Mouse (Mus musculus): ENCODE measurements around the gene Brox. TPM values are rescaled to one million over a fixed set of nuclear protein-coding genes. Genes with fewer than 3 reads are reported as not detected.

Brox gene
- polyA plus RNA-seq, 1 experiment, result 26.6 TPM

- no peak overlapping the region for H3ac ChIP-seq (ENCODE audit: control insufficient read depth, insufficient read length)
- no peaks in the 10 kb centered on the region for H3K79me2 ChIP-seq (ENCODE audit: control insufficient read depth, insufficient read depth)
- H3K4me2 ChIP-seq (ENCODE audit: low read depth), result no peak overlapping the region
- H3K4me3 ChIP-seq, result no peak overlapping the region
- H3K27me3 ChIP-seq (ENCODE audit: control insufficient read depth, insufficient read depth, insufficient read length), result no peaks in the 10 kb centered on the region
- H3K36me3 ChIP-seq (ENCODE audit: control insufficient read depth, insufficient read depth), result no peaks in the 10 kb centered on the region
- no peak for TF ChIP-seq SRF (IDR thresholded peaks at IDR 0.05; ENCODE audit: control insufficient read depth, insufficient read length, low read depth)
- peak; percentile 68; the same call in 1 of the 2 replicates for TF ChIP-seq CEBPB (IDR thresholded peaks at IDR 0.05; ENCODE audit: insufficient read depth, poor library complexity, severe bottlenecking)
These were observed 32.7 kb downstream of the Brox start for GRCm38 (mm10) chr1:183264145-183265008.

GRCm38 (mm10) chr1:183252574-183252973 is 44.5 kb downstream of the Brox start:
- H3ac ChIP-seq (ENCODE audit: control insufficient read depth, insufficient read length), result no peak overlapping the region
- H3K27me3 ChIP-seq (ENCODE audit: control insufficient read depth, insufficient read depth, insufficient read length), result peaks cover 6% of the 10 kb centered on the region
- H3K4me3 ChIP-seq, result no peak overlapping the region
- no peak for TF ChIP-seq SRF (IDR thresholded peaks at IDR 0.05; ENCODE audit: control insufficient read depth, insufficient read length, low read depth)
- no peak for TF ChIP-seq MYOD1 (IDR thresholded peaks at IDR 0.05; ENCODE audit: control insufficient read depth in 1 of 3, insufficient read length in 2 of 3, low read depth in 2 of 3)
- TF ChIP-seq MAX (IDR thresholded peaks at IDR 0.05; ENCODE audit: low read depth), result no peak
- TF ChIP-seq TCF3 (IDR thresholded peaks at IDR 0.05; ENCODE audit: insufficient read length, low read depth), result no peak
- H3K79me2 ChIP-seq (ENCODE audit: control insufficient read depth, insufficient read depth), result no peaks in the 10 kb centered on the region
- H3K4me2 ChIP-seq (ENCODE audit: low read depth), result no peak overlapping the region
- no peaks in the 10 kb centered on the region for H3K36me3 ChIP-seq (ENCODE audit: control insufficient read depth, insufficient read depth)

GRCm38 (mm10) chr1:183251818-183252217 is 45.3 kb downstream of the Brox start:
- no peaks in the 10 kb centered on the region for H3K36me3 ChIP-seq (ENCODE audit: control insufficient read depth, insufficient read depth)
- no peak overlapping the region for H3ac ChIP-seq (ENCODE audit: control insufficient read depth, insufficient read length)
- TF ChIP-seq MYOD1 (IDR thresholded peaks at IDR 0.05; ENCODE audit: control insufficient read depth in 1 of 3, insufficient read length in 2 of 3, low read depth in 2 of 3), result no peak
- no peaks in the 10 kb centered on the region for H3K79me2 ChIP-seq (ENCODE audit: control insufficient read depth, insufficient read depth)
- no peak overlapping the region for H3K4me2 ChIP-seq (ENCODE audit: low read depth)
- H3K27me3 ChIP-seq (ENCODE audit: control insufficient read depth, insufficient read depth, insufficient read length), result peaks cover 6% of the 10 kb centered on the region
- no peak overlapping the region for H3K4me3 ChIP-seq

- H3K4me2 ChIP-seq (ENCODE audit: low read depth), result no peak overlapping the region
These were observed 46.5 kb downstream of the Brox start for GRCm38 (mm10) chr1:183250612-183251011.

GRCm38 (mm10) chr1:183248144-183248543 is 48.9 kb downstream of the Brox start:
- Histone ChIP-seq H3K4me3 (no peak overlapping the region), H3K79me2 (ENCODE audit: control insufficient read depth, insufficient read depth) (no peaks in the 10 kb centered on the region), H3ac (ENCODE audit: control insufficient read depth, insufficient read length) (no peak overlapping the region), H3K36me3 (ENCODE audit: control insufficient read depth, insufficient read depth) (no peaks in the 10 kb centered on the region), H3K27me3 (ENCODE audit: control insufficient read depth, insufficient read depth, insufficient read length) (peaks cover 10% of the 10 kb centered on the region), H3K4me2 (ENCODE audit: low read depth) (no peak overlapping the region)
- TF ChIP-seq MYOG (IDR thresholded peaks at IDR 0.05; ENCODE audit: control insufficient read depth in 1 of 3, insufficient read depth in 1 of 3, insufficient read length in 2 of 3, low read depth in 2 of 3) (no peak), MYOD1 (IDR thresholded peaks at IDR 0.05; ENCODE audit: control insufficient read depth in 1 of 3, insufficient read length in 2 of 3, low read depth in 2 of 3) (no peak), POLR2A (IDR thresholded peaks at IDR 0.05; ENCODE audit: insufficient read length, low read depth) (no peak), SRF (IDR thresholded peaks at IDR 0.05; ENCODE audit: control insufficient read depth, insufficient read length, low read depth) (no peak), CEBPB (IDR thresholded peaks at IDR 0.05; ENCODE audit: insufficient read depth, poor library complexity, severe bottlenecking) (no peak), E2F4 (IDR thresholded peaks at IDR 0.05; ENCODE audit: insufficient read depth) (no peak), POLR2AphosphoS2 (IDR thresholded peaks at IDR 0.05; ENCODE audit: insufficient read length, low read depth) (no peak), USF1 (IDR thresholded peaks at IDR 0.05; ENCODE audit: low read depth) (no peak), TCF3 (IDR thresholded peaks at IDR 0.05; ENCODE audit: insufficient read length, low read depth) (no peak), TCF12 (IDR thresholded peaks at IDR 0.05; ENCODE audit: insufficient read depth, poor library complexity, severe bottlenecking) (no peak), REST (IDR thresholded peaks at IDR 0.05; ENCODE audit: insufficient read depth, insufficient read length) (no peak)

More at GRCm38 (mm10) chr1:183250612-183251011, 46.5 kb downstream of the Brox start:
- H3ac ChIP-seq (ENCODE audit: control insufficient read depth, insufficient read length), result no peak overlapping the region
- H3K79me2 ChIP-seq (ENCODE audit: control insufficient read depth, insufficient read depth), result no peaks in the 10 kb centered on the region
- no peak for TF ChIP-seq CEBPB (IDR thresholded peaks at IDR 0.05; ENCODE audit: insufficient read depth, poor library complexity, severe bottlenecking)
- no peak for TF ChIP-seq POLR2A (IDR thresholded peaks at IDR 0.05; ENCODE audit: insufficient read length, low read depth)
- TF ChIP-seq POLR2AphosphoS2 (IDR thresholded peaks at IDR 0.05; ENCODE audit: insufficient read length, low read depth), result no peak
- TF ChIP-seq MYOG (IDR thresholded peaks at IDR 0.05; ENCODE audit: control insufficient read depth in 1 of 3, insufficient read depth in 1 of 3, insufficient read length in 2 of 3, low read depth in 2 of 3), result no peak
- no peak for TF ChIP-seq E2F4 (IDR thresholded peaks at IDR 0.05; ENCODE audit: insufficient read depth)
- no peak for TF ChIP-seq REST (IDR thresholded peaks at IDR 0.05; ENCODE audit: insufficient read depth, insufficient read length)
- TF ChIP-seq SRF (IDR thresholded peaks at IDR 0.05; ENCODE audit: control insufficient read depth, insufficient read length, low read depth), result no peak
- TF ChIP-seq MYOD1 (IDR thresholded peaks at IDR 0.05; ENCODE audit: control insufficient read depth in 1 of 3, insufficient read length in 2 of 3, low read depth in 2 of 3), result no peak
- no peak for TF ChIP-seq MAX (IDR thresholded peaks at IDR 0.05; ENCODE audit: low read depth)
- no peak for TF ChIP-seq TCF3 (IDR thresholded peaks at IDR 0.05; ENCODE audit: insufficient read length, low read depth)
- no peak for TF ChIP-seq TCF12 (IDR thresholded peaks at IDR 0.05; ENCODE audit: insufficient read depth, poor library complexity, severe bottlenecking)
- TF ChIP-seq USF1 (IDR thresholded peaks at IDR 0.05; ENCODE audit: low read depth), result no peak
- no peak overlapping the region for H3K4me3 ChIP-seq
- H3K27me3 ChIP-seq (ENCODE audit: control insufficient read depth, insufficient read depth, insufficient read length), result peaks cover 10% of the 10 kb centered on the region
- no peaks in the 10 kb centered on the region for H3K36me3 ChIP-seq (ENCODE audit: control insufficient read depth, insufficient read depth)
